Mouse (Mus musculus) kidney, embryonic 15.5 days (tissue): Measurements from ENCODE around the gene Ptger1. TPM values are rescaled to one million over a fixed set of nuclear protein-coding genes. Genes with fewer than 3 reads are reported as not detected.
A peak's percentile ranks its signal among the peaks of the same experiment; 100 is the strongest.

Experiments
- ATAC-seq: fragments of 200-750 bp; cut with Nextera tagmentation; replicated peaks from 2 replicates; pipeline ENCODE4 v1.8.0; 2017; ENCODE audit warnings: moderate TSS enrichment; ENCODE audit not compliant: low FRiP score
- H3K27ac ChIP-seq: fragments of 300-500 bp; sonication (generic); 2 replicates; pipeline ENCODE4 v1.5.1; 2015; ENCODE audit warnings: mild to moderate bottlenecking, inconsistent platforms
- H3K27me3 ChIP-seq: fragments of 300-500 bp; sonication (generic); 2 replicates; pipeline ENCODE4 v1.6.1; 2015; ENCODE audit warnings: inconsistent platforms
- H3K36me3 ChIP-seq: fragments of 300-500 bp; sonication (generic); 2 replicates; pipeline ENCODE4 v1.6.1; 2015; ENCODE audit warnings: inconsistent platforms
- H3K4me1 ChIP-seq: fragments of 300-500 bp; sonication (generic); 2 replicates; pipeline ENCODE4 v1.6.1; 2015; ENCODE audit warnings: inconsistent platforms
- H3K4me2 ChIP-seq: fragments of 300-500 bp; sonication (generic); 2 replicates; pipeline ENCODE4 v1.6.1; 2015; ENCODE audit warnings: moderate library complexity, mild to moderate bottlenecking, inconsistent platforms
- H3K4me3 ChIP-seq: fragments of 300-500 bp; sonication (generic); replicated peaks from 2 replicates; pipeline ENCODE4 v1.5.1; 2015; ENCODE audit warnings: mild to moderate bottlenecking, inconsistent platforms
- H3K9ac ChIP-seq: fragments of 300-500 bp; sonication (generic); 2 replicates; pipeline ENCODE4 v1.6.1; 2015; ENCODE audit warnings: mild to moderate bottlenecking, inconsistent platforms
- H3K9me3 ChIP-seq: fragments of 300-500 bp; sonication (generic); replicated peaks from 2 replicates; pipeline ENCODE4 v1.6.1; 2016; ENCODE audit warnings: inconsistent platforms
- WGBS: fragments of 180-500 bp; shearing (Covaris S2); methylation state at CpG from one replicate; pipeline ENCODE4 v1.1.7; 2015; ENCODE audit warnings: mixed read lengths; 5-methylcytosine and 5-hydroxymethylcytosine counted together
- polyA plus RNA-seq: library from polyadenylated mRNA; unstranded; fragments of >200 nt; fragmentation: Nextera tagmentation; extraction: Ambion mirVana; gene quantifications from 2 replicates; pipeline ENCODE4 v1.2.1, GENCODE M21; 2015

Gene Ptger1
- 2.4 and 2.9 TPM in 2 replicates for polyA plus RNA-seq

GRCm38 (mm10) chr8:83665969-83666865 is at the start of gene Ptger1:
Gene Ptger1 (plus strand): TSS chr8:83666678.
- Histone ChIP-seq H3K27me3 (0 out of 2 replicates have a peak, but pooled peaks cover 4% of the 10 kb centered on the region), H3K4me2 (peak within 1 kb of the TSS; percentile 76), H3K4me3 (peak within 1 kb of the TSS; percentile 12; the same call in 1 of the 2 replicates), H3K9ac (0 out of 2 replicates have a peak within 1 kb of the TSS, but pooled peaks have one; percentile 11), H3K9me3 (no peaks in the 10 kb centered on the region), H3K4me1 (peaks cover 83% of the 10 kb centered on the region), H3K36me3 (peaks cover 40% of the 10 kb centered on the region), H3K27ac (peak within 1 kb of the TSS; percentile 88)
- ATAC-seq = peak; percentile 26
- 20% methylated on average over 14 of the region's 14 CpGs for WGBS

GRCm38 (mm10) chr8:83617111-83617510 is 49.4 kb upstream of the Ptger1 start:
- Histone ChIP-seq H3K4me3 (no peak overlapping the region), H3K4me1 (peaks cover 2% of the 10 kb centered on the region), H3K4me2 (no peak overlapping the region), H3K9ac (no peak overlapping the region), H3K27ac (no peak overlapping the region), H3K9me3 (no peaks in the 10 kb centered on the region), H3K36me3 (peaks cover 24% of the 10 kb centered on the region), H3K27me3 (no peaks in the 10 kb centered on the region)
- ATAC-seq = no peak
- 85% methylated on average over 2 of the region's 2 CpGs for WGBS

DNA sequence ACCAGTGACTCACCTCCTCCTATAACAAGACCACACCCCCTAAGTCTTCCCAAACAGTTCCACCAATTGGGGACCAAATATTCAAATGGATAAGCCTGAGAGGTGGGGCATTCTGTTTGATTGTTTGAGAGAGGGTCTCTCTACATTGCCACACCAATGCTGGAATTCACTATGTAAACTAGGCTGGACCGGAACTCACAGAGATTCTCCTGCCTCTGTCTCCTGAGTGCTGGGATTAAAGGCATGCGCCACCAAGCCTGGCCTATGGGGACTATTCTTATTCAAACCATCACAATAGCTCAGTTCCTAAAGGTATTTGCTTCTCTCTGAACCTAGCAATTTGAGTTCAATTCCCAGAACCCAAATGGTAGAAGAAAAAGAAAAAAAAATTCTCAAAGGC is 47.9 kb upstream of the Ptger1 start:
- Histone ChIP-seq H3K4me1 (peaks cover 7% of the 10 kb centered on the region), H3K9ac (no peak overlapping the region), H3K9me3 (no peaks in the 10 kb centered on the region), H3K36me3 (peaks cover 9% of the 10 kb centered on the region), H3K27ac (no peak overlapping the region), H3K27me3 (no peaks in the 10 kb centered on the region), H3K4me2 (no peak overlapping the region), H3K4me3 (no peak overlapping the region)
- WGBS = 96% methylated on average over 2 of the region's 2 CpGs
- ATAC-seq = no peak

- Histone ChIP-seq H3K27ac (no peak overlapping the region), H3K9ac (no peak overlapping the region), H3K4me2 (no peak overlapping the region), H3K4me1 (peaks cover 7% of the 10 kb centered on the region), H3K9me3 (no peaks in the 10 kb centered on the region), H3K36me3 (no peaks in the 10 kb centered on the region), H3K27me3 (no peaks in the 10 kb centered on the region), H3K4me3 (no peak overlapping the region)
- ATAC-seq = no peak
- 85% methylated on average over 9 of the region's 9 CpGs for WGBS
These were observed 46.8 kb upstream of the Ptger1 start for GRCm38 (mm10) chr8:83619568-83620285.

DNA sequence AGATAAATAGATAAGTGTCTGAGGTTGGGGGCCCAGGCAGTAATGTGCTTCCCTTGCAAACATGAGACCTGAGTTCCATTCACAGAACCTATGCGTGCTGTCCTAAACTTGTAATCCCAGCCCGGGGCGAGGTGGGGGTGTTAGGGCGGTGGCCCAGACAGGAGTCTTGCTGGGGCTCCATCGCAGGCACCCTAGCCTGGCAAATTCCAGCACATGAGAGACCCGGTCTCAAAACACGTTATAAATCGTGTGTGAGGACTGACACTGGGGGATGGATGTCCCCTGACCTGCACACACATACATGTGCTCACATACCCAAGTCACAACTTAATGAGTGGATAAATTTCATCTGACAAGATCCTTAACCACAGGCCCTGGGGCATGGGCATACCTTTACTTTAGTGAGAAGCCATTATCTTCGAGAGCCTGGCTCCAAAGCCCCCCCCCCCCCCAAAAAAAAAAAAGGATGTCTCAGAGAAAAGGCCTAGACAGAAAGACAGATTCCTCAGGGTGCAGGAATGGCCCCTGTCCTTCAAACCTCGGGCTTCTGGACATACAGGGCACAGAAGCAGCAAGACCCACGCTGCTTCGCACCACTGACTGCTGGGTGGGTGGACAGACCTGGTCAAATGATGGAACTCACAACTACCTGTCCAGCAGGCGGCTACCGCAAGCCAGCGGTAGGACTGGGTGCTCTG is 44.6 kb upstream of the Ptger1 start:
- Histone ChIP-seq H3K36me3 (no peaks in the 10 kb centered on the region), H3K27me3 (no peaks in the 10 kb centered on the region), H3K4me3 (peak overlapping the region; percentile 46), H3K9ac (peak overlapping the region; percentile 42), H3K4me1 (peaks cover 7% of the 10 kb centered on the region), H3K9me3 (no peaks in the 10 kb centered on the region), H3K27ac (no peak overlapping the region), H3K4me2 (peak overlapping the region; percentile 74)
- 56% methylated on average over 15 of the region's 15 CpGs for WGBS
- ATAC-seq = peak; percentile 46

DNA sequence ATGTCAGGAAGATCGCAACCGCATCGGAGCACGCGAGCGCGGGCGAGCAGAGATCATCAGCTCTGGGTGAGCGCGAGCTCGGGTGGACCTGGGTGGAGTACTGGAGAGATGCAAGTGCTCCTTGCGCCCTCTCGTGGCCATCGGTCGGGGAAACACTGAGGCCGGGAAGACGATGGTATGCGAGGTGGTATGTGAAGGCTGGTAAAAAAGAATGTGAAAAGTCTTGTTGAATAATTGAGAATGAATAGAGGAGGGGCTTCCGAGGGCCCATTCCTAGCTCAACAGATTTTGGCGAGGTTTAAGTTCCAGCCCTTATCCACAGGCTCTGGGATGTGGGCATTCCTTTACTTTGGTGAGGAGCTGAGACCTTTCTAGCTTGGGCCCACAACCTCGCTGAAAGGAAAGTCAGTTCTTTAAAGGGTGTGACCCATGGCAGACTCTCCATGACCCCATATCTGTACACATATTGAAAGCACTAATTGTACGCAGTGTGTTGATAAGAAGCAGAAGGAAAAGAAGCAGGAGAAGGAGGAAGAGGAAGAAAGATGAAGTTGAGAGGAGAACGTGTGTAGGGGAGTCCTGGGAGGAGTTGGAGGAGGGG is 44.0 kb upstream of the Ptger1 start:
- Histone ChIP-seq H3K36me3 (no peaks in the 10 kb centered on the region), H3K9me3 (no peaks in the 10 kb centered on the region), H3K27ac (no peak overlapping the region), H3K4me3 (peak overlapping the region; percentile 46), H3K4me2 (peak overlapping the region; percentile 74), H3K9ac (peak overlapping the region; percentile 42), H3K4me1 (peaks cover 7% of the 10 kb centered on the region), H3K27me3 (0 out of 2 replicates have a peak, but pooled peaks cover 3% of the 10 kb centered on the region)
- WGBS = 10% methylated on average over 23 of the region's 23 CpGs
- ATAC-seq = peak; percentile 91

GRCm38 (mm10) chr8:83623549-83623948 is 42.9 kb upstream of the Ptger1 start:
- no peaks in the 10 kb centered on the region for H3K36me3 ChIP-seq
- 86% methylated on average over 7 of the region's 7 CpGs for WGBS
- no peak for ATAC-seq
- H3K4me1 ChIP-seq = peaks cover 7% of the 10 kb centered on the region
- 0 out of 2 replicates have a peak, but pooled peaks cover 3% of the 10 kb centered on the region for H3K27me3 ChIP-seq
- no peak overlapping the region for H3K9ac ChIP-seq
- no peak overlapping the region for H3K4me3 ChIP-seq
- no peak overlapping the region for H3K4me2 ChIP-seq
- no peak overlapping the region for H3K27ac ChIP-seq
- H3K9me3 ChIP-seq = no peaks in the 10 kb centered on the region

DNA sequence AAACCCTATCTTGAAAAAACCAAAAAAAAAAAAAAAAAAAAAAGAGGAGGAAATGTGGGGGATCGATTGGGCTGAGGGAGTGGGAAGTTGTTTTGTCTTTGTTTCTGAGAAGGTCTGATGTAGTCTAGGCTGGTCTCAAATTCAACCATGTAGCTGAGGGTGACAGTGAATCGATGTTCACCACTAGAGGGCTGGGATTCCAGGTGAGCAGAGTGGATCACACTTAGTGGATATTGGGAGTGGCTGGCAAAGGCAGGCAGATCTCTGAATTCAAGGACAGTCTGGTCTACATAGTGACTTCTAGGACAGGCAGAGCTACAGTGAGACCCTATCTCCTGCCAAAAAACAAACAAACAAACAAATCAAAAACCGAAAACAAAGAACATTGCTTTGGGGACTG is 41.7 kb upstream of the Ptger1 start:
- 45% methylated on average over 3 of the region's 3 CpGs for WGBS
- H3K9me3 ChIP-seq = no peaks in the 10 kb centered on the region
- H3K9ac ChIP-seq = no peak overlapping the region
- 0 out of 2 replicates have a peak, but pooled peaks cover 3% of the 10 kb centered on the region for H3K27me3 ChIP-seq
- H3K27ac ChIP-seq = no peak overlapping the region
- H3K4me2 ChIP-seq = no peak overlapping the region
- H3K36me3 ChIP-seq = no peaks in the 10 kb centered on the region
- peaks cover 7% of the 10 kb centered on the region for H3K4me1 ChIP-seq
- ATAC-seq = no peak
- H3K4me3 ChIP-seq = no peak overlapping the region

DNA sequence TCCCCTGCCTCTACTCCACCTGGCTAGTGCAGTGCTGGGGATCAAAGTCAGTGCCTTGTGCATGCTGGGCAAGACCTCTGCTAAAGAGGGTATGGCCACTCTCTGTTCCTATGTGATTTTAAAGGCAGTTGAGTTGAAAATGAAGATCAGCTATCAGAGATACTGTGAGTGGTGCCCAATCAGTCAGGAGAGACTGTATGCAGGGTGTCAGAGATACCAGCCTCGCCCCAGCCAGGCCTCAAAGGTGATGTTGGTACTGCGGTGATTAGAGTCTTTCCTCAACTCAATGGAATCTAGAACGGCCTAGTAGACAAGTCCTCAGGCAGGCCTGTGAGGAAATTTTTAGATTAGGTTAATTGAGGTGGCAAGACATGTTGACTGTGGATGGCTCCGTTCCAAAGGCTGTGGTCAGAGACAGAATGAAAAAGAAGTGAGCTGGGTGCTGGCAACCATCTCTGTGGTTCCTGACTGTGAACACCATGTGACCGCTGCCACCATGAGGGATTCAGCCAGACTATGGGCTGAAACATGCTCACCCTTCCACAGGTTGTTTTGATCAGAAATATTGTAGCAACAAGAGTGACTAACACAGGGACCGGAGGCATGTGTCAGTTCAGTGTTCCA is 40.7 kb upstream of the Ptger1 start:
- no peak overlapping the region for H3K4me3 ChIP-seq
- H3K27ac ChIP-seq = no peak overlapping the region
- 0 out of 2 replicates have a peak, but pooled peaks cover 3% of the 10 kb centered on the region for H3K27me3 ChIP-seq
- no peaks in the 10 kb centered on the region for H3K36me3 ChIP-seq
- no peaks in the 10 kb centered on the region for H3K9me3 ChIP-seq
- 89% methylated on average over 6 of the region's 6 CpGs for WGBS
- H3K4me1 ChIP-seq = peaks cover 7% of the 10 kb centered on the region
- ATAC-seq = no peak
- no peak overlapping the region for H3K9ac ChIP-seq
- H3K4me2 ChIP-seq = no peak overlapping the region

- 84% methylated on average over 7 of the region's 7 CpGs for WGBS
- no peak overlapping the region for H3K4me3 ChIP-seq
- no peaks in the 10 kb centered on the region for H3K36me3 ChIP-seq
- no peak for ATAC-seq
- 0 out of 2 replicates have a peak, but pooled peaks cover 3% of the 10 kb centered on the region for H3K27me3 ChIP-seq
- H3K4me2 ChIP-seq = no peak overlapping the region
- no peaks in the 10 kb centered on the region for H3K4me1 ChIP-seq
- no peaks in the 10 kb centered on the region; the same call in 1 of the 2 replicates for H3K9me3 ChIP-seq
- no peak overlapping the region for H3K9ac ChIP-seq
- no peak overlapping the region for H3K27ac ChIP-seq
These were observed 34.3 kb upstream of the Ptger1 start for GRCm38 (mm10) chr8:83632083-83632707.

GRCm38 (mm10) chr8:83638856-83639255 is 27.6 kb upstream of the Ptger1 start:
- H3K4me1 ChIP-seq = no peaks in the 10 kb centered on the region
- no peak for ATAC-seq
- WGBS = 80% methylated on average over 4 of the region's 4 CpGs
- no peak overlapping the region for H3K4me2 ChIP-seq
- no peaks in the 10 kb centered on the region for H3K27me3 ChIP-seq
- no peak overlapping the region for H3K27ac ChIP-seq
- no peaks in the 10 kb centered on the region for H3K36me3 ChIP-seq
- no peak overlapping the region for H3K4me3 ChIP-seq
- H3K9ac ChIP-seq = no peak overlapping the region
- no peaks in the 10 kb centered on the region; the same call in 1 of the 2 replicates for H3K9me3 ChIP-seq
